Mouse (Mus musculus) small intestine, adult 2 months (tissue): ENCODE results near the gene Gm17324.

Experiments
- CTCF ChIP-seq: fragments of 200-500 bp; IDR thresholded peaks from 2 replicates; pipeline ENCODE4 v1.5.1; 2012; ENCODE audit warnings: low read depth, mild to moderate bottlenecking, control low read depth, inconsistent platforms, low read length, moderate library complexity, mixed read lengths; ENCODE audit not compliant: insufficient replicate concordance, insufficient read length; ENCODE audit errors: extremely low read depth
- POLR2A ChIP-seq: fragments of 200-500 bp; IDR thresholded peaks from 2 replicates; pipeline ENCODE4 v1.6.1; 2012; ENCODE audit warnings: low read depth, mild to moderate bottlenecking, control low read depth, inconsistent platforms, low read length, moderate library complexity

- no peak for TF ChIP-seq POLR2A
- TF ChIP-seq CTCF, result no peak
Observed at GRCm38 (mm10) chr9:78465725-78466124, 17.1 kb upstream of the Gm17324 start.
